ENCODE assay signal across 23 mouse cellular contexts in genomic region chr9:71146210-71146609, GRCm38 (mm10). TPM values are rescaled to one million over a fixed set of nuclear protein-coding genes. Genes with fewer than 3 reads are reported as not detected.
DNase-seq lines count a peak whose midpoint lies in the region; ATAC-seq and TF ChIP-seq lines count a peak whose summit lies in the region.
"Had no signal": no experiment of that assay in that cellular context is flagged by ENCODE, and none has a peak within 500 bp of the region (broad histone marks: within the 10 kb centered on the region; RNA-seq: fewer than 3 reads in every experiment).

No protein-coding gene starts in this region.

- peak; percentile 96 for ATAC-seq in erythroblast, adult 5-6 weeks (replicated peaks; ENCODE audit: low FRiP score, poor library complexity, severe bottlenecking)
- peak; percentile 97 for ATAC-seq in liver, embryonic 14.5 days (ENCODE audit: insufficient read depth)
- ATAC-seq: intestine, postnatal 0 days had no signal

- peak overlapping the region in 1 of 2 experiments; percentile 10; a peak in 2 of 4 replicates for H3K4me3 ChIP-seq in liver, embryonic 14.5 days (ENCODE audit: insufficient read depth in 1 of 2, low read depth in 2 of 2, low read length in 2 of 2)
- no peak overlapping the region for H3K4me3 ChIP-seq in kidney, adult 2 months (ENCODE audit: insufficient read depth, low read depth, low read length)
- no peak overlapping the region for H3K4me3 ChIP-seq in limb, embryonic 10.5 days
- H3K4me3 ChIP-seq: heart, embryonic 13.5 days; hindbrain, embryonic 15.5 days; left cerebral cortex, adult 2 months; midbrain, embryonic 10.5 days had no signal

- peak; percentile 46 to 73 for DNase-seq in spleen, postnatal 10 days (ENCODE audit: low spot score in 2 of 2)
- DNase-seq in spleen, adult 18-20 months: no peak
- peak in 1 of 3 experiments; percentile 83 for DNase-seq in liver, embryonic 14.5 days (ENCODE audit: low read depth in 3 of 3, low spot score in 3 of 3)
- peak; percentile 48 to 68 for DNase-seq in spleen, postnatal 36 days (ENCODE audit: low spot score in 2 of 2)
- no peak for DNase-seq in gastrocnemius, postnatal 4 days (ENCODE audit: low spot score in 2 of 2)
- no peak for DNase-seq in kidney, adult 2 months
- no peak for DNase-seq in limb, embryonic 10.5 days (ENCODE audit: low spot score)
- DNase-seq: adrenal gland, postnatal 25 days; cerebellum, adult 8-10 months; heart, adult 18-20 months; heart, postnatal 36 days; lung, adult 2 months; right cerebral cortex, postnatal 25 days; thymus, adult 2 months had no signal

- H3K4me1 ChIP-seq in liver, embryonic 14.5 days (replicated peaks; ENCODE audit: control insufficient read depth in 2 of 2, insufficient read depth in 2 of 2, low read length in 1 of 2): peaks cover 46 to 47% of the 10 kb centered on the region in 2 experiments
- H3K4me1 ChIP-seq in kidney, adult 2 months (ENCODE audit: control insufficient read depth, insufficient read depth, low read length): no peaks in the 10 kb centered on the region
- H3K4me1 ChIP-seq in limb, embryonic 10.5 days: no peaks in the 10 kb centered on the region
- H3K4me1 ChIP-seq: hindbrain, embryonic 15.5 days had no signal

- peak; percentile 11; the same call in 1 of the 2 replicates for TF ChIP-seq CTCF in liver, embryonic 14.5 days (IDR thresholded peaks at IDR 0.05; ENCODE audit: low read depth)
- no peak for TF ChIP-seq CTCF in kidney, adult 2 months (conservative IDR thresholded peaks at IDR 0.05; ENCODE audit: insufficient read depth, insufficient read length, low read depth, low read length)

- peak overlapping the region; percentile 51 for H3K4me2 ChIP-seq in liver, embryonic 14.5 days (ENCODE audit: low read depth)
- H3K4me2 ChIP-seq: heart, embryonic 13.5 days; hindbrain, embryonic 15.5 days had no signal

- no peaks in the 10 kb centered on the region for H3K36me3 ChIP-seq in liver, embryonic 14.5 days (replicated peaks; ENCODE audit: control insufficient read depth, insufficient read depth, low read depth)
- no peaks in the 10 kb centered on the region for H3K36me3 ChIP-seq in kidney, adult 2 months (ENCODE audit: control insufficient read depth, insufficient read depth, low read length)
- no peaks in the 10 kb centered on the region for H3K36me3 ChIP-seq in limb, embryonic 10.5 days
- H3K36me3 ChIP-seq: heart, embryonic 13.5 days; hindbrain, embryonic 15.5 days; midbrain, embryonic 10.5 days had no signal

- peak; percentile 98 for TF ChIP-seq EP300 in liver, embryonic 14.5 days (IDR thresholded peaks at IDR 0.05; ENCODE audit: low read depth)

- 24% methylated on average over 10 of the region's 10 CpGs for WGBS in liver, embryonic 14.5 days (ENCODE audit: insufficient replicate concordance)
- 89% methylated on average over 10 of the region's 10 CpGs for WGBS in kidney, adult 2 months
- 87% methylated on average over 10 of the region's 10 CpGs for WGBS in limb, embryonic 10.5 days

- H3K27ac ChIP-seq in liver, embryonic 14.5 days: peak overlapping the region; percentile 86
- no peak overlapping the region for H3K27ac ChIP-seq in kidney, adult 2 months (ENCODE audit: insufficient read depth, low read depth, low read length)
- H3K27ac ChIP-seq in limb, embryonic 10.5 days: no peak overlapping the region
- H3K27ac ChIP-seq: heart, embryonic 13.5 days; hindbrain, embryonic 15.5 days; kidney, postnatal 0 days; left cerebral cortex, adult 2 months; midbrain, embryonic 10.5 days had no signal

- TF ChIP-seq POLR2A in kidney, adult 2 months (IDR thresholded peaks at IDR 0.05; ENCODE audit: low read depth, low read length): no peak

- no peaks in the 10 kb centered on the region for H3K9me3 ChIP-seq in liver, embryonic 14.5 days (ENCODE audit: control insufficient read depth, low read length)
- no peaks in the 10 kb centered on the region for H3K9me3 ChIP-seq in limb, embryonic 10.5 days (replicated peaks)
- H3K9me3 ChIP-seq: heart, embryonic 13.5 days; hindbrain, embryonic 15.5 days; midbrain, embryonic 10.5 days had no signal

- H3K9ac ChIP-seq in liver, embryonic 14.5 days (replicated peaks): peak overlapping the region; percentile 52; the same call in 1 of the 2 replicates
- H3K9ac ChIP-seq: heart, embryonic 13.5 days; hindbrain, embryonic 15.5 days had no signal

- H3K27me3 ChIP-seq in liver, embryonic 14.5 days (ENCODE audit: control insufficient read depth, insufficient read depth, low read length): no peaks in the 10 kb centered on the region
- H3K27me3 ChIP-seq in kidney, adult 2 months (replicated peaks; ENCODE audit: control insufficient read depth, insufficient read depth, low read length): no peaks in the 10 kb centered on the region
- no peaks in the 10 kb centered on the region for H3K27me3 ChIP-seq in limb, embryonic 10.5 days (ENCODE audit: low read depth, poor library complexity, severe bottlenecking)
- H3K27me3 ChIP-seq: CH12.LX; heart, embryonic 13.5 days; hindbrain, embryonic 15.5 days had no signal

RNA-seq across cellular contexts. Expression of gene Aqp9, which starts 22.3 kb away (rescaled TPM):
- 128 and 166 TPM in 2 replicates for total RNA-seq in erythroblast, adult 5-6 weeks (2015; ENCODE audit: low replicate concordance)
- total RNA-seq in erythroblast, adult 5-6 weeks (2017; ENCODE audit: low replicate concordance): 163 and 167 TPM in 2 replicates
- polyA plus RNA-seq in liver, embryonic 14.5 days (2012; rRNA removed): 3.5 and 4.1 TPM in 2 replicates
- polyA plus RNA-seq in liver, embryonic 14.5 days (2014; fragmentation: Nextera tagmentation; extraction: Ambion mirVana): 8.6 and 9.0 TPM in 2 replicates
- total RNA-seq in gastrocnemius, postnatal 4 days (2021): under 1 TPM in 1 of 2 experiments, not detected in 1; 0.86 TPM
- 0.11 and 0.27 TPM in 2 replicates for polyA plus RNA-seq in kidney, adult 2 months (2012; rRNA removed)
- polyA plus RNA-seq in limb, embryonic 10.5 days (2016; fragmentation: Nextera tagmentation; extraction: Ambion mirVana): 0.08 and 0.14 TPM in 2 replicates
- polyA plus RNA-seq: limb, embryonic 11.5 days had no signal

Comparison
In these comparisons a context has a peak if more than half of its experiments do, and no peak if none do; other contexts are left out.
1. DNase-seq: peak in spleen, postnatal 10 days (2 of 2) and spleen, postnatal 36 days (2 of 2); none in spleen, adult 18-20 months (0 of 2), gastrocnemius, postnatal 4 days (0 of 2), kidney, adult 2 months (single experiment) and limb, embryonic 10.5 days (single experiment).